Mouse (Mus musculus) urinary bladder, postnatal 4 days (tissue): ENCODE data around the gene Exo1.

Experiments used
- DNase-seq, 2 experiments: peaks; one replicate each; pipeline ENCODE4 v3.0.0; 2021 to 2022; ENCODE audit warnings: low spot score in 2 of 2

Gene Exo1

DNA sequence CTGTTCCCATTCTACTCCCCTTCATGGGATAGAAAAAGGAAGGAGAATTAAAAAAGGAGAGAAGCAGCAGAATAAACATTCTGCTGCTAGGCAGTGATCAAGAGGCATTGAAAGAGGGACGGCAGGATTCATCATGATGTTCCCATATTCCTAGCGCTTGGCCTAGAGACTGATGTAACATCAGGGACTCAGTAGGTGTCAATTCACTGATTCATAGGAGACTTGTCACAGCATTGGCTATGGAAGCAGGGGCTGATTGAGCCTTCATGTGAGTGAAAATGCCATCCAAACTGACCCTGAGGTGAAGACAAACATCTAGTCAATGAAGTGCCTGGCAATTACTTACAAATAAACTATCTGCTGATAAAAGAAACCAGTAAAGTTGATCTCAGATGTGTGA, 70.5 kb downstream of the Exo1 start:
- no peak for DNase-seq

DNA sequence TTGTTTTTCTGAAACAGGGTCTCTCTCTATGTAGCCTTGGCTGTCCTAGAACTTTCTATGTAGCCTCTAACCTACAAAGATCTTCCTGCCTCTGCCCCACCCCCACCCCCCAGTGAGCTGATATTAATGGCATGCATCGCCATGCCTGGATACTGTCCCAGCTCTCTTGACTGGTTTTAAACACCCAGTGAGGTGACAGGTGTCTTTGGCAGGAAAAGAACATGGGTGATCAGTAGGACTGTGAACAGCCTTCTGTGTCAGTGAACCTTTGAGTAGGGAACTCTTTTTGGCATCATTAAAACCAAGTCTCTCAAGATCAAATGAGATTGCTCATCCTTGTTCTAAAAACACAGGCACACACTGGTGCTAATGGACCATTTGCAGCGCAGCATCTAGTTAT, 81.4 kb downstream of the Exo1 start:
- DNase-seq: no peak
